Mouse (Mus musculus) right cerebral cortex, postnatal 14 days (tissue): Measurements from ENCODE around the gene Eif4ebp2.

Experiments used
- DNase-seq: peaks from one replicate; pipeline ENCODE4 v3.0.0; 2022

Eif4ebp2 gene

DNA sequence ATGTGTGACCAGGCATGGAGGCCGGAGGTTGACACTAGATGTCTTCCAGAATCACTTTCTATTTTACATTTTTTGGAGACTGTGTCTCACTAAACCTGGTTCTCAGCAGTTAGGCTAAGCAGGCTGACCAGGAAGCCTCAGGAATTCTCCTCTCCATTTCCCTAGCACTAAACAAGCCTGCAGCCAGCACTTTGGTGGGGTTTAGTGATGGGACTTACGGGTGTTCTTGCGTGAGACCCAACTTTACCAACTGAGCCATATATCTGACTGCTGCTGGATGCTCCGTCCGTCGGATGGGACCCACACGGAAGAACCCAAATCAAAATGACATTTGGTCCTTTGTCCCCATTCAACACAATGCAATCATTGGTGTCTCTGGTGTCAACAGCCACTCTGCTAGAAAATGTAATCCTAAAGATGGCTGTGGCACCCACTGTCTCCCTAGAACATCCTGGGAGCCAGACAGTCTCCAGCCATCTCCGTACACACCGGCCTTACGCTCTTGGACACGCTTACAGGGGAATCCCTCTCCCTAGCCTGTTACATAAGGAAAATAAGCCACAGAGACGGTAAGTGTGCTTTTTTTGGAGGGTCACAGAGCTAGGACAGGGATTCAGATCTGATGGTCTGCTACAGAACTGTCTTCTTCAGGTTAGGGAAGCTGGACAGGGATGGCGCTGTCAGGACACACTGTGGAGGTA, 73.0 kb downstream of the Eif4ebp2 start:
- DNase-seq, result no peak

DNA sequence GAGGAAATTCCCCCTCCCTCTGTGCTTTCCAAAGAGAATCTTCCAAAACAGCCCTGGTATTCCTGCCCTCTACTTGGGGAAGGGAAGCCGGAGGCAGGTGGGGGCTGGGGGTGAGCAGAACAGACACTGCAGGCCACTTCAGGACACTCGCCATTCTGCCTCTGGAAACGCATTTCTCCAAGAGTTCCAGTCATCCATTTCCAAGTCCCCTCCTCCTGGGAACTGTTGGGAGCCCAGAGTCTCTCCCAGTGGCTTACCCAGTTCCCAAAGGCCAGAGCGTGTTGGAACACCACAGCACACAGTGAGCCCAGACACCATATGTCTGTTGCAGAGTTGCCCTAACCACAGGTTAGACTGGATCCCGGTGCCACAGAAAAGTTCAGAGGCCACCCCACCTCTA, 73.8 kb downstream of the Eif4ebp2 start:
- no peak for DNase-seq
